Mouse (Mus musculus): ENCODE measurements at regions not wholly inside any gene's neighbourhood (a gene's known extent, or its start where the extent isn't known, plus 50 kb on each side); places are given as distances from the start of the nearest gene placed in this dataset.

DNA sequence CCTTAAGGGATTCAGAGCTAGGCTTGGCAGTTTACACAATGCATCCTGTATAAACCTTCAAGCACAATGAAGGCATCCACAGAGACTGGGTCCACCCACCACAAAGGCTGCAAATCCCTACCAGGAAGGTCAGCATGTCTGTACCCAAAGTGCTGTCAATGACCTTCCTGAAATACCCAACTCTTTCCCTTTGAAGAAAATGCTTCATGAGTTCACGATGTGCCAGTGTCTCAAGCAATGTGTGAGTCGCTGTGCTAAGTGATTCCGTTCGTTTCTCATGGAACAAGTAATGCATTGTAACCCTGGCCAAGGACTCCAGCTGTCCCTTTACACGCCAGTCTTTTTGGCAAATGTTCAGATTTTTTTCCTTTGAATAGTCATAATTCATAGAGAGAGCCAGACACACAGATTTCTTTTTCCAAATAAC, 305.4 kb upstream of the Xrcc4 start:
- DNase-seq (ENCODE audit: extremely low spot score in 1 of 2, low spot score in 1 of 2), result no peak

- DNase-seq (ENCODE audit: extremely low spot score in 1 of 2, low spot score in 1 of 2), result no peak
Measured at GRCm38 (mm10) chr13:90392415-90392814, 303.0 kb upstream of the Xrcc4 start.

GRCm38 (mm10) chr13:90376619-90377018, 287.2 kb upstream of the Xrcc4 start:
- no peak for DNase-seq (ENCODE audit: extremely low spot score in 1 of 2, low spot score in 1 of 2)

GRCm38 (mm10) chr13:90376207-90376606, 286.8 kb upstream of the Xrcc4 start:
- DNase-seq (ENCODE audit: extremely low spot score in 1 of 2, low spot score in 1 of 2), result no peak

DNA sequence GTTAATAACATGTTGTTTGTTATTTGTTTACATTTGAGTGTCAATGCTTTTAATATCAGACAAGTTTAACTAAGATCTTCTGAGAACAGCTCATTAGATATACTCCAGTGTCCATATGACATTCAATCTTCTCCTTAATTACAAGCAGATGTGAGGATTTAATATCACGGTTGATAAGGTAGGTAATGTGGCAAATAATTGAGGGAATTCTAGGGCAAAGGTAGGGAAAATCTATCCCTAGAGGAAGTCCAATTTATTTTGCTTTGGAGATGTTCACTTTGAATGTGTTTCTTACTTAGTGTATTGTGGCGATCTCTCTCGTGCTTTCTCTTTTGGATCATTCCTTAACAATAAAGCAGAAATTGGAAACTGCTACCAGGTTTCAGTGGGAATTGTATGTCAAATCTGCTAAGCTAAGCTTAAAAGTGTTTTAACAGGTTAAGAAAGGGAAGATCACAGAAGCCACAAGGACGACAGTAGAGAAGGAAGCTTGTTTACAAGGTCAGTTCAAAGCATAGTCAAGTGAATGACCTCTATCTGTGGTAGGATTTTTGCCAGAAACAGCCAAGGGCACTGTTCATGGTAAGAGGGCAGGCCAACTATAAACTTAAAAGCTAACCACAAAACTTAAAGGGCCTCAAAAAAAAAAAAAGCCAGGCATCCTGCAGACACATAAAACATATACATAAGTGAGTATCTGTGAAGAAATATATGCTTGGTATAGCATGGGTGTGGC, 282.2 kb upstream of the Xrcc4 start:
- no peak for DNase-seq (ENCODE audit: extremely low spot score in 1 of 2, low spot score in 1 of 2)

DNA sequence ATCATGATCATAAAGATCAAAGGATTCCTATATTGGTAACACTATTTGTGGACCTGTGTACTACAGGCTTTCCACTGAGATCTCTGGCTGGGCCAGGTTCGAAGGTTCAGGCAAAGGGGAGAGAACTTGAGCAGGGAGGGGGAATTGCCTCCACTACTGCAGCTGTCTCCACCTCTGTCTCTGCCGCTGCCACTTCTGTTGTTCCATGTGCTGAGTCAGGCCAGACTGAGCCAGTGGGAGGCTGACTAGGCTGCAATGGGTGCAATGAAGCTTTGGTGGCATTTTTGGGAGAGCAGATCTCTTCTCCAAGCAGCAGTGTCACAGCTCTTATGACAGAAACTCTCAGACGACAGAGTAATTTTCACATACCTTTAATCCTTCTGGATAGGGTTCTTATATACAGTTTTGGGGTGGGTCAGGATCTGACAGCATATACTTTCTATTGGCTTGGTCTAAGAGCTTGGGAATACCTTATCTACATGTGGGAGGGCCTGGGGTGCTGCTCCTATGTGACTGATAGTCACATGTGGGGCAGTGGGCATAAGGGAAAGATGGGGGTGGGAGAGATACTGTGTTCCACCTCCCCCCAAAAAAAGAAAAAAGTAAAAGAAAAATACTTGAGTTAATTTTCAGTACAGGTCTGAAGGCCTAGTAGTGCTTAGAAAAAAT, 281.5 kb upstream of the Xrcc4 start:
- DNase-seq (ENCODE audit: extremely low spot score in 1 of 2, low spot score in 1 of 2), result no peak

DNA sequence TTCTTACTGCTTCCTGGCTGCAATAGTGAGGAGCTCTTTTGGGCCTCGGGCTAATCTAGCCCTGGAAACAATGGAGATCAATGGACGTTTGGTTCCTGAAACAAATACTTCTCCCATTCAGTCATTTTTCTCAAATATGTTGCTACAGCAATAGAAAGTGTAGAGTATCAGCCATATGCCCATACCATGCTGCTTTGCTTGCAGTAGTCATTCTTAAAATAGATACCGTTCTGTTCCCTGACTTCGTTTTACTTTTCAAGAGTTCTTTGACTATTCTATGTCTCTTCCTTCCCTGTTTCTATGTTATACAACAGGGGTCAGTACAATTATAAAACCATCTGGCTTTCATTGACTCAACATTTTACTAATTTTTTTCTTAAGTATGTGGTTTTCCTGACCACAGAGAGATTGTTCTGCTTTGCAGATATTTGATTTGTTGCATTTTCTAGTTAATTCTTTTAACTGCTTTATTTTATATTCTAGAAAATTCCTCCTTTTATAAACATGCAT, 275.2 kb upstream of the Xrcc4 start:
- no peak for DNase-seq (ENCODE audit: extremely low spot score in 1 of 2, low spot score in 1 of 2)

GRCm38 (mm10) chr13:90359861-90360601, 270.6 kb upstream of the Xrcc4 start:
- DNase-seq (ENCODE audit: extremely low spot score in 1 of 2, low spot score in 1 of 2), result no peak

- no peak for DNase-seq (ENCODE audit: extremely low spot score in 1 of 2, low spot score in 1 of 2)
Measured at GRCm38 (mm10) chr13:90358149-90358548, 268.7 kb upstream of the Xrcc4 start.

DNA sequence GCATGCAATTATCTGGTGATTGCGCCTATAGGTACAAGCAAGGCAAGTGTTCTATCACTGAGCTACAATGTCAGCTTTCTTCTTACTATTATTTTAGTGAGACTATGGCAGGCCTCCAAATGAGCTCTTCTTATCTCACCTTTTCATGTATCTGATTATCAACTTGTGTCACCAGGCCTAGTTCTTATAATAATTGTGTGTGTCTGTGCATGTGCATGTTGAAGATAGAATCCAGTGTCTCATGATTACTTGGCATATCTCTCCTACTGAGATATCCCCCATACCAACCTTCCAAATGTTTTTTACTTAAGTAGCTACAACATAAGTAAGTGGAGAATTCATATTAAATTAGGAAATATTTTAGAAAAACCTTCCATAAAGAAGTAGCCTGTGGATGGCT, 266.2 kb upstream of the Xrcc4 start:
- DNase-seq (ENCODE audit: extremely low spot score in 1 of 2, low spot score in 1 of 2), result no peak

DNA sequence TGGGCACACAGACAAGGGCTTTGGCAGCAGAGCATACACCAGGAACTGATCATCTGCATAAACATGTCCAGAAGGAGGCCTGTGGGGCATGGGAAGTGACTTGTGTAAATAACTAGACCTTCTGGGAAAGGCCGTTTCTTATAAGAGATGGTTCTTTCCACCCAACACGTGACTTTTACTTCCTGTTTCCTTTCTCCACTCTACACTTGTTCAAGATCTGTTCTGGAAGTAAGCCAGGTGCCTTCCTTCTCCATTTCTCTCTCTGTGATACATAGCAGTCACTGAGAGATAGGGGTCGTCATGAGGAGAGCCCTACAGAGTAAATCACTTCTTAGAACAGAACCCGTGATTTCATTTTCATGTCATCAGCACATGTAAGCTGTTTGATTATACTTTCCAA, 253.4 kb upstream of the Xrcc4 start:
- DNase-seq (ENCODE audit: extremely low spot score in 1 of 2, low spot score in 1 of 2), result no peak

- DNase-seq (ENCODE audit: extremely low spot score in 1 of 2, low spot score in 1 of 2), result no peak
Measured at GRCm38 (mm10) chr13:90341597-90342212, 252.3 kb upstream of the Xrcc4 start.

DNA sequence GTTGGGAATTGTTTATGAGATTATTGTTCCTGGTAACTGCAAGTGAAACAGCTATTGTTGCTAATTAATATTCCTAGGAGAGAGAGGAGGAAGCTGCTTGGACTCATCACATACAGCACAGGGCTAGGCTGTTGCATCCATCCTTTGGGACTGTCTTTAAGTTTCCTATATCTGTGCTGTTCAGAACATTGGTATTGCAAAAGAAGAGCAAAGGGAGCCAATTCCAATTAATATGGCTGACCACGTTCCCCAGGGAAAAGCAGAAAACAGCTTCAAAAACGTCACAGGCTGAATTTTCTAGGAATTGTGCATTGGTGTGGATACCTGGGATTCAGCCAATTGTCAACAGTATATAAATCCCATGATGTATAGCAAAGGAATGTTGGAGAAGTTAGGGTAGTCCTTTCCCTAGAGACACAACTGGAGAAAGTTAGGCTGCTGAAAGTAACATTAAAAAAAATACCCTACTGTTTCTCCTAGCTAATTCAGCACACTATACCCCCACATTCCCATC, 251.3 kb upstream of the Xrcc4 start:
- DNase-seq (ENCODE audit: extremely low spot score in 1 of 2, low spot score in 1 of 2), result no peak

DNA sequence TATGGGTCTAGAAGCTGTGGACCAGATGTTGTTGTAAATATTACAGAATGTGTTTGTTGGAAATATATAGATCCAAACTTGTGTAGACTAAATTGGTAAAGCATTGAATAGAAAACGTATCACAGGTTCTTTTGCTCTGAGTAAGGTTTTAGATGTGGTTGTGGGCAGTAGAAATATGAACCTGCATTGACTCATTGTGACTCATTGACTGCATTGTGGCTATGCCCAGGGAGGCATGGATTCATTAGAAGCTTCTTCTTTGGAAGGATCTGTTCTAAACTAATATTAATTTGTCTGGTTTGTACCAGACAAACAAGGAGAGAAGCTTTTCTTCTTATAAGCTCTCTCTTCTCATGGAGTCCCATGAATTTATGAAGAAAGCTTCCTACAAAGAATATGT, 248.2 kb upstream of the Xrcc4 start:
- no peak for DNase-seq (ENCODE audit: extremely low spot score in 1 of 2, low spot score in 1 of 2)

DNA sequence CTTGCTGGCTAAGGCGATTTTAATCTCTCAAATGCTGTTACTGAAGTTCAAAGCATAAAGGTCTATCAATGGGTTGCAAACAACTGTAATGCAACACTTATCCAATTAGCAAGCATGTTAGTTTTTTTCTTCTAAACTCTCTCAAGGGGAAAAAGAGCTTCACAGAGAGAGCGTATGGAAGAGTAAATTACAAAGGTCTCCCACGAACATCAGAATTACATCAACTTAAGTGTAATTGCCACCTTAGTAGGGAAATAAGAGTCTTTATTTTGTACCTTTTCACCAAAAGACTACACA, 246.3 kb upstream of the Xrcc4 start:
- DNase-seq (ENCODE audit: extremely low spot score in 1 of 2, low spot score in 1 of 2), result no peak

DNA sequence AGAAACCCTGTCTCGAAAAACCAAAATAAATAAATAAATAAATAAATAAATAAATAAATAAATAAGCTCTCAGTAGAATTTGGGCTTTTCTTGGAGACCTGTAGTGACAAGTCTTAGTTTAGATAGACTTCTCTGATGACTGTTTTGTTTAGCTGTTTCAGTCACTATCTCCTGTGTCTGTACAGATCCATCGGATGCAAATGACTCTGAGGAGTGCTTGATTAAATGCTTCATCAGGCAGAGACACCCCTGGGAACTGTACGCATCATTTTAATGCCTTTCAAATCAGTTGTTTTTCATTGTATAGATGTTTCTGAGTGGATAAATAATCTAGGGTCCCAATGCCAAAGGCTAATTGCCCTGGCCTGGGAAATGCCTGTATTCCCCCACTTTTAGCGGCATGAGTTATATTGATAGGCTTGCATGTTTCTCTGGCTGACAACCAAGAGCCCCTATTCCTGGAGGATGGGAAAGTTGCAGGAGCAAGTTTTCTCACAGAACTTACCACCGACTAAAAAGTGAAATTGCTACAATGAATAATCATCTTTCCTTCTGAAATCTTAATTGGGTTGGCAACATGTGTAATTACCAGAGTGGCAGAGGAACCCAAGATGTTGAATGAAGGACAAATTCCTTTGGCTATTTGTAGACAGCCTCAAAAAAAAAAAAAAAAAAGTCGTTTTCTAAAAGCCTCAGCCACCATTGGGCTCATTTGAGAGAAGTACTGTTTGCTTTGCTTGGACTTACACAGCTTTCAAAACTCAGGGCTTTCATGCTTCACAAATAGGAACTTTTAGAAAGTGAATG, 245.7 kb upstream of the Xrcc4 start:
- DNase-seq (ENCODE audit: extremely low spot score in 1 of 2, low spot score in 1 of 2), result no peak

- DNase-seq (ENCODE audit: extremely low spot score in 1 of 2, low spot score in 1 of 2), result no peak
Measured at GRCm38 (mm10) chr13:90334286-90334685, 244.9 kb upstream of the Xrcc4 start.

DNA sequence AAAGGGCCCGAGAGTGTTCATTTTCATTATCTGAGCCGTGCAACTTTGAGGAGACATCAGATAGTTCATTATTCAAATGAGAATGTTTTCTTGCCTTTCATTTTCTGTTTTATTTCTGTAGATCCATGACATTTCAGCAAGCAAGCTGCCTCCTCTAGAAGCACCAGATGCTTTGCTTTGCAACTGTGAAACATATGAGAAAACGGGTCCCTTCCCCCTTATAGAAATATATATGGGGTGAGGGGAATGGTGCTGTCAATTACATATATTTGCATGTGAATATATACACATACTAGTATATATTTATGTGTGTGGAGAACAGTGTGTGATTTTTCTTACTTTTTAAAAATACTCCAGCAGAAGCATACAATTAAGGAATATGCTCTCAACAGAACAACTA, 235.8 kb upstream of the Xrcc4 start:
- DNase-seq (ENCODE audit: extremely low spot score in 1 of 2, low spot score in 1 of 2), result no peak

DNA sequence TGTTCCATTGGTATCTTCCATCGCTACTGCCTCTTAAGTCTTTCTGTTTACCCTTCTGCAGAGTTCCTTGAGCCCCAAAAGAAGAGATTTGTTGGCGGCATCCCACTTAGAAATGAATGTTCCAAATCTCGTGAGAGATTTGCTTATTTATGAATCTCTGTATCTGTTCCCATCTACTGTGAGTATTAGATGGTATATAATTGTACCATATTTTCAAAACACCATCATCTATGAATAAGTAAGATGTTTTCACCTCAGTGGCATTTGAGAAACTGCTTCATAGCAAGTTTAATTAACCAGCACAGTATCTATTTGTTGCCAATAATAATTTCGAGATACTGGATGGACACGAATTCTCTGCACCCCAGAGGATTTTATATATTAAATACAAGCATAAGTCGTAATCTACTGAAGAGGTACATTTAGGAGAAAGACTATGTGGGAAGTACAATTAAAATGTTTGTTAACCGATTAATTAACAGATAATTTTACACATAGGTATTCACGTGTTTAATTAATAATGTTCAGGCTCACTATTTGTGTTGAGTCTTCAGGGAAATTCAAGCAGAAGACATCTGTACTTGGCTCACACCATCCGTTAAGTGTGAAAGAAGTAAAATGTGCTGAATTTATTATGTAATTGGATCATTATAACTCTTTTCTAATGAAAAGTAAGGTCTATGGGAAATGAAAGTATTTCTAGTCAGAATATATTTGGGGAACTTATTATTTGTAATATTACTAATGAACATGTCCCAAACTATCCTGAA, 224.0 kb upstream of the Xrcc4 start:
- DNase-seq (ENCODE audit: extremely low spot score in 1 of 2, low spot score in 1 of 2), result no peak
